Mouse (Mus musculus) heart, embryonic 15.5 days (tissue): ENCODE data around the gene Oas1c. TPM values are rescaled to one million over a fixed set of nuclear protein-coding genes. Genes with fewer than 3 reads are reported as not detected.
A peak's percentile ranks its signal among the peaks of the same experiment; 100 is the strongest.

Experiments used
- ATAC-seq: fragments of 200-750 bp; cut with Nextera tagmentation; replicated peaks from 2 replicates; pipeline ENCODE4 v1.8.0; 2017; ENCODE audit warnings: low read depth, moderate TSS enrichment; ENCODE audit not compliant: insufficient number of reproducible peaks, insufficient read depth, low FRiP score
- H3K27ac ChIP-seq: fragments of 300-500 bp; sonication (generic); 2 replicates; pipeline ENCODE4 v1.5.1; 2015; ENCODE audit warnings: mild to moderate bottlenecking, inconsistent platforms
- H3K27me3 ChIP-seq: fragments of 300-500 bp; sonication (generic); 2 replicates; pipeline ENCODE4 v1.6.1; 2015; ENCODE audit warnings: inconsistent platforms
- H3K36me3 ChIP-seq: fragments of 300-500 bp; sonication (generic); 2 replicates; pipeline ENCODE4 v1.6.1; 2015; ENCODE audit warnings: mild to moderate bottlenecking, inconsistent platforms
- H3K4me1 ChIP-seq: fragments of 300-500 bp; sonication (generic); replicated peaks from 2 replicates; pipeline ENCODE4 v1.6.1; 2015; ENCODE audit warnings: inconsistent platforms
- H3K4me2 ChIP-seq: fragments of 300-500 bp; sonication (generic); 2 replicates; pipeline ENCODE4 v1.6.1; 2015; ENCODE audit warnings: inconsistent platforms, mild to moderate bottlenecking, moderate library complexity
- H3K4me3 ChIP-seq: fragments of 300-500 bp; sonication (generic); 2 replicates; pipeline ENCODE4 v1.5.1; 2015; ENCODE audit warnings: mild to moderate bottlenecking, inconsistent platforms
- H3K9ac ChIP-seq: fragments of 300-500 bp; sonication (generic); 2 replicates; pipeline ENCODE4 v1.6.1; 2015; ENCODE audit warnings: mild to moderate bottlenecking, inconsistent platforms
- H3K9me3 ChIP-seq: fragments of 300-500 bp; sonication (generic); replicated peaks from 2 replicates; pipeline ENCODE4 v1.6.1; 2016; ENCODE audit warnings: inconsistent platforms
- WGBS: fragments of 180-500 bp; shearing (Covaris S2); methylation state at CpG from one replicate; pipeline ENCODE4 v1.1.7; 2015; ENCODE audit warnings: mixed read lengths; 5-methylcytosine and 5-hydroxymethylcytosine counted together
- polyA plus RNA-seq: library from polyadenylated mRNA; unstranded; fragments of >200 nt; fragmentation: Nextera tagmentation; extraction: Ambion mirVana; gene quantifications from 2 replicates; pipeline ENCODE4 v1.2.1, GENCODE M21; 2015

Oas1c gene
- polyA plus RNA-seq, 1 experiment from 2014 or later: 0.73 TPM

DNA sequence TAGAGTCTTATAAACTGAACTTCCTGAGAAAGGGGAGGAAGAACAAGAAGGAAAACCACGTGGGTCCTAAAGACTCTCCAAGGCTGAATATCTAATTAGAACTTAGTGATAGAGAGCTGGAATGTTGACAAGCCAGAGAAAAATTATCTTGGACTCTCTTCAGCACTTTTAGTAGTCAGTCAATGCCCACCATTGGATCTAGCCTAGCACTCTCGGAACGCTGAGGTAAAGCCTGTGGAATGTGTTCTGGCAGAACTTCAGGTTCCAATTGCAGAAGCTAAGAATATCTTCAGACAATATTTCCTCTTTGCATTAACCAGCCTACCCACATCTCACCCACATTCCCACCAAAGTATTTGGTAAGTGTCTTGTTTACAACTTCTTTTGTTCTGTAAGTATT is 32.4 kb downstream of the Oas1c start:
- WGBS: 8% methylated on average over 3 of the region's 3 CpGs
- Histone ChIP-seq H3K27me3 (no peaks in the 10 kb centered on the region), H3K4me3 (no peak overlapping the region), H3K36me3 (no peaks in the 10 kb centered on the region), H3K4me2 (peak overlapping the region; percentile 32), H3K9ac (no peak overlapping the region), H3K4me1 (peaks cover 31% of the 10 kb centered on the region), H3K9me3 (no peaks in the 10 kb centered on the region), H3K27ac (peak overlapping the region; percentile 78)
- ATAC-seq: peak; percentile 47; the same call in 1 of the 2 replicates

DNA sequence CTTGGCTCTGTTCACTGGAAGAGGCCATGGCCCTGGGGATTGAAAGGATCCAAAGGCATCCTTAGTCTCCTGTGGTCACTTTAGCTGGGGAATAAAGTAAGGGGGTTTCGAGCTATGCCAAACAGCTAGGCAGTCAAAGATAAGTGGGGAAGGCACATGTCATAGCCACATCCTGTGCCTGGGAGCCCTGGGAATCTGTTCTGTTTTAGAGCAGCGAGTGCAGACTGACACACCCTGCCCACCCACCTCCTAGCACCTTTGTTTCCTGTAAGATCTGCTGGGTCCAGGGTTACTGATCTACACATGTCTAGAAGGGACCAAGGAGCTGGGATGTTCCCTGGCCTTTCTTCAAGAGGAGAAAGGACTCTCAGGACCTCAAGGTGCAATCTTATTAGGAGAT is 33.4 kb downstream of the Oas1c start:
- no peak overlapping the region for H3K4me3 ChIP-seq
- no peak for ATAC-seq
- H3K9me3 ChIP-seq: no peaks in the 10 kb centered on the region
- H3K27me3 ChIP-seq: no peaks in the 10 kb centered on the region
- H3K4me2 ChIP-seq: no peak overlapping the region
- H3K27ac ChIP-seq: peak overlapping the region; percentile 78; the same call in 1 of the 2 replicates
- no peak overlapping the region for H3K9ac ChIP-seq
- no peaks in the 10 kb centered on the region for H3K36me3 ChIP-seq
- peaks cover 32% of the 10 kb centered on the region for H3K4me1 ChIP-seq
- 39% methylated on average over 2 of the region's 2 CpGs for WGBS

DNA sequence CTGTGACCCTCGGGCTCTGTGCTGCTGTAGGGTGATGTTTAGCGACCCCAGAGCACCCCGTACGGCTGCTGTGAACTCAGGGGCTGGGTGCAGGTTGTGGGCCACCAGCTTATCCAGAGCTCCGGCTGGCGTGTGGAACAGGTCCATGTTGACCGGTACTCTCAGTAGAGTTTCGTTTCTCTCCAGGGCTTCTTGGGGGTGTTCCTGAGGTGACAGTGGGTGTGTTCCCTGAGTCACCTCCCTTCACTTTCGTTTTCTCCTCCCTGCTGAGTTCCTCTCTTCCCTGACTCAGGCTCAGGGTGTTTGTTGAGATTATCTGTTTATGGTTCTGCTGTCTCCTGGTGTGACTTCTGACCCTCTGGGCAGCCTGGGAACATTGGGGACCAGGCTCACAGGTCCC is 34.8 kb downstream of the Oas1c start, which contains the start of gene Oas3:
Oas3 (minus strand) TSS at position 184 of the 400 bp plus-strand sequence.
- H3K4me2 ChIP-seq: no peak within 1 kb of the TSS
- no peaks in the 10 kb centered on the region for H3K27me3 ChIP-seq
- peaks cover 32% of the 10 kb centered on the region for H3K4me1 ChIP-seq
- WGBS: 69% methylated on average over 9 of the region's 9 CpGs
- no peak within 1 kb of the TSS for H3K9ac ChIP-seq
- no peak within 1 kb of the TSS for H3K27ac ChIP-seq
- no peak within 1 kb of the TSS for H3K4me3 ChIP-seq
- no peak for ATAC-seq
- no peaks in the 10 kb centered on the region for H3K36me3 ChIP-seq
- no peaks in the 10 kb centered on the region for H3K9me3 ChIP-seq

DNA sequence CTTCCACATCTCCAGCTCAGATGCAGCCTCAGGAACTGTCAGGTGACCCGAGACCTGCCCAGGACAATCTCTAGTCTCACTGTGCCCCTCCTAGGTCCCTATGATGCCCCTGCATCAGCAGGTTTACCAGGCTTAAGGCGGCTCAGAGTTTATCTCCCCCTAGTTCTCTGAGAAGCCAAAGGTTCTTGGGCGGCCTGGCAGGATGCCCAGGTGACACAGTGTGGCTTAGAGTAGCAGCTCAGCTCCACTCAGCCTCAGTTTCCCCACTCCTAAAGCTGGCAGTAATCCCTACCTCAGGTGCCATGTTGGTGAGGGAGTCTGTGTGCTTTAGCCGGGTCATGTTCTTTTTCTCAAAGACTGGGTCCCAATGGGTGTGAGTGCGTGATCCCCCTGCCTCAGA is 35.5 kb downstream of the Oas1c start:
- no peak overlapping the region for H3K27ac ChIP-seq
- no peaks in the 10 kb centered on the region for H3K36me3 ChIP-seq
- no peaks in the 10 kb centered on the region for H3K27me3 ChIP-seq
- H3K4me2 ChIP-seq: no peak overlapping the region
- ATAC-seq: no peak
- H3K9ac ChIP-seq: no peak overlapping the region
- WGBS: 75% methylated on average over 5 of the region's 5 CpGs
- H3K9me3 ChIP-seq: no peaks in the 10 kb centered on the region
- H3K4me1 ChIP-seq: peaks cover 32% of the 10 kb centered on the region
- H3K4me3 ChIP-seq: no peak overlapping the region

DNA sequence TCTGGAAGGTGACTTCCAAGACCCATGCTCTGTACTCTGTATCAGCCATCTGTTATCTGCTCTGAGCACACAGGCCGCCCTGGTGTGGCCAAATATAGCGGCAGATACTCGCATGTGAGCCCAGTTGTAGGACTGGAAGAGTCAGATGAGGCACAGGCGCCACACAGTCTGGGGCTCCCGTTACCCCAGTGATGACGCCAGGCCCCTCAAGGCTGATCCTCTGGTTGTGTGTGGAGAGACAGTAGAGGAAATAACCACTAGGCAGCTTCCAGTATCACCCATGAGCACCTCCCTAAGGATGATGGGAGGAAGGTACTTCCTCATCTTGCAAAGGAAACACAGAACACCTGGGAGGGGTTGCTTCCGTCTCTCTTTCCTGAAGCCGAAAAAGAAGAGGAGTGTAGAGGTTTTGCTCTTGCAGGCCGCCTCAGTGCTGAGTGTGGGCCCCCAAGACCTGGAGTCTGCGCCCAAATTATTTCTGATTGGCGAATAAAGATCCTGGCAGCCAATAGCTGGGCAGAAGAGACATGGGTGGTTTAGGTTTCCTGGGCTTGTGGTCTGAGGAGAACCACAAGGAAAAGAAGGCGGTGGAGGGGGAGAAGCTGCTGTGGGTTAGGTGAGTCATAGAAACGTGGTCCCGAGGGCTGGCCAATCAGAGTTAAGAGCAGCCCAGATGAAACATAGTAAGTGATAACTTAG is 36.9 kb downstream of the Oas1c start:
- Histone ChIP-seq H3K9ac (no peak overlapping the region), H3K4me2 (0 out of 2 replicates have a peak overlapping the region, but pooled peaks have one; percentile 21), H3K27ac (peak overlapping the region; percentile 60), H3K4me1 (peaks cover 29% of the 10 kb centered on the region), H3K27me3 (no peaks in the 10 kb centered on the region), H3K9me3 (no peaks in the 10 kb centered on the region), H3K36me3 (no peaks in the 10 kb centered on the region), H3K4me3 (no peak overlapping the region)
- 50% methylated on average over 14 of the region's 14 CpGs for WGBS
- no peak for ATAC-seq

DNA sequence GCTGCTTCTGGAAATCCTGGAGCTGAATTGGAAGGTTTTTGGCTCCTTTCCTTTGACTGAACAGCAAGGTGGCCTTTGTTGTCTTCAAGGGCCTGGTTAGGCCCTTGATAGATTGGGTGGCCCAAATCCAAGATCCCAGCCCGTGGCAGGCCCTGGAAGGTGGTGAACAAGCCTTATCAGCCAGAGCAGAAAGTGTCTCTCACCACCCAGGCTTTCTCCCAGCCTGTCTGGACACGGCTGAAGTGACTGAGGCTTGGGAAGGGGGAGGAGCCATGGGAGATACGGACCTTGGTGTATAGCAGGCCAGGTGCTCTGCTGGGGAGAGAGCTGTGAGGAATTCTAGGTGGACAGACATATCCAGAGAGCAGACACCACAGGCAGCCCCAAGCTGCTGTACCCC is 42.9 kb downstream of the Oas1c start:
- H3K4me2 ChIP-seq: no peak overlapping the region
- no peak overlapping the region for H3K27ac ChIP-seq
- no peak for ATAC-seq
- H3K4me3 ChIP-seq: no peak overlapping the region
- H3K27me3 ChIP-seq: no peaks in the 10 kb centered on the region
- 34% methylated on average over 3 of the region's 3 CpGs for WGBS
- H3K4me1 ChIP-seq: no peaks in the 10 kb centered on the region
- H3K9ac ChIP-seq: no peak overlapping the region
- no peaks in the 10 kb centered on the region; the same call in 1 of the 2 replicates for H3K9me3 ChIP-seq
- no peaks in the 10 kb centered on the region for H3K36me3 ChIP-seq

DNA sequence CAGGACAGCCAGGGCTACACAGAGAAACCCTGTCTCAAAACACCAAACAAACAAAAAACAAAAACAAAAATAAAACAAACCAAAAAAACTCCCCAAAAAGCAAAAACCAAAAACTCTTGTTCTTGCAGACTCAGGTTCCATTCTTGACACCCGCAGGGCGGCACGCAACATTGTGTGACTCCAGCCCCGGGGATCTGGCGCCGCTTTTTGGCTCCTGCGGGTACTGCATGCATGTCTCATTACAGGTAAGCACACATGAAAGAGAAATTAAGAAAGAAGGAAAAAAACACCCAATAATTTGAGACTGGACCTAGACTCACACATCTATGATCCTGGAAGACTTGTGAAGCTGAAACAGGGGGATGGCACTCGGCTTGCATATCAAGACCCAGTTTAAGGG is 47.3 kb downstream of the Oas1c start:
- WGBS: 61% methylated on average over 8 of the region's 8 CpGs
- no peak overlapping the region for H3K4me3 ChIP-seq
- H3K27me3 ChIP-seq: 0 out of 2 replicates have a peak, but pooled peaks cover 4% of the 10 kb centered on the region
- H3K27ac ChIP-seq: no peak overlapping the region
- ATAC-seq: no peak
- H3K9ac ChIP-seq: no peak overlapping the region
- no peaks in the 10 kb centered on the region for H3K36me3 ChIP-seq
- no peak overlapping the region for H3K4me2 ChIP-seq
- no peaks in the 10 kb centered on the region; the same call in 1 of the 2 replicates for H3K9me3 ChIP-seq
- peaks cover 6% of the 10 kb centered on the region; the same call in 1 of the 2 replicates for H3K4me1 ChIP-seq

DNA sequence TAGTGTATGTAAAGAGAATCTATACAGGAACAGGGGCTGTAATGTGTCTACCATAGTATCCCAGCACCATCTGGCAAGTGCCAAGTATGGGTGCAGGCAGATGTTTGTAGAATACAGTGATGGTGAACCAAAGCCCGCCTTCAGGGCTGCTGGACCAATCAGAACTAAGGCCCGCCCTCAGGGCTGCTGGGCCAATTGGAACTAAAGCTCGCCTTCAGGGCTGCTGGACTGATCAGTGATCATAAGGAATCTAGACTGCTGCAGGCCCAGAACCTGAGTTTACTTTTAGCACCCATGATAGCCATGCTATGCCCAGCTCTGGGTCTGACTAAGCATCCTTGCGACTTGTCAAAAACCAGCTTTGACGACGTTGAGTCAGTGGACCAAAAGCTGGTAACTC is 50.4 kb downstream of the Oas1c start:
- ATAC-seq: 0 out of 2 replicates have a peak, but pooled peaks have one; percentile 27
- no peaks in the 10 kb centered on the region for H3K36me3 ChIP-seq
- H3K4me1 ChIP-seq: peaks cover 6% of the 10 kb centered on the region; the same call in 1 of the 2 replicates
- no peaks in the 10 kb centered on the region for H3K9me3 ChIP-seq
- WGBS: 21% methylated on average over 6 of the region's 6 CpGs
- peak overlapping the region; percentile 34; the same call in 1 of the 2 replicates for H3K27ac ChIP-seq
- H3K9ac ChIP-seq: no peak overlapping the region
- no peak overlapping the region for H3K4me3 ChIP-seq
- H3K4me2 ChIP-seq: peak overlapping the region; percentile 10; the same call in 1 of the 2 replicates
- 0 out of 2 replicates have a peak, but pooled peaks cover 4% of the 10 kb centered on the region for H3K27me3 ChIP-seq

DNA sequence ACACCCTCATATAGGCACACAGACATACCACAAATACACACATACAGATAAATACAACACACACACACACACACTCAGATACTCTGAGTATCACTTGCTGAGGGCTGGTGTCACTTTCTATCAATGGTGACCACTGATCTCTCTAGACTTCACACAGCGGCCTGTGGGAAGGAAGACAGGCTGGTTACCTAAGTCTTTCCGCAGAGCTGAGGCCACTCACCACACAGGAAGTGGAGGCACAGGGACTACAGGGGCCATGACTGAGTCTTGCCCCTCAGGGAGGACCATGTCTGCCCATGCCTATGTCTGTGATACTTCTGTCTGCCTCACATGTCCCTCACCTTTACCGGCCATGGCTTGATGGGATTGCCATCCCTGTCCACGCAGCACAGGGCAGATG is 58.1 kb downstream of the Oas1c start:
- 78% methylated on average over 4 of the region's 4 CpGs for WGBS
- H3K36me3 ChIP-seq: no peaks in the 10 kb centered on the region
- no peak for ATAC-seq

DNA sequence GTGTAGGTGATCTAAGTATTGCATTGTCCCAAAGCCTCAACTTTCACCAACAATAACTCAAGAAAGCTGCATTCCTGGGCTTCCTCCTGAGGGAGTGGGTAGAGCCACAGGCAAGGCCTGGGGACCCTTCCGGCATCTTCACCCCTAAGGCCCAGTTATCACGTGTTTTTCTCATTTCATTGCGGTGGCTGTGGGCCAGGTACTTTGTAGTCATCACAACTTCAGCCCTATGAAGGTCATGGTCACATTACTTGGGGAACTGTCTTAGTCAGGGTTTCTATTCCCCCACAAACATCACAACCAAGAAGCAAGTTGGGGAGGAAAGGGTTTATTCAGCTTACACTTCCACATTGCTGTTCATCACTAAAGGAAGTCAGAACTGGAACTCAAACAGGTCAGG is 59.5 kb downstream of the Oas1c start:
- Histone ChIP-seq H3K27me3 (no peaks in the 10 kb centered on the region), H3K36me3 (no peaks in the 10 kb centered on the region), H3K4me1 (no peaks in the 10 kb centered on the region), H3K9ac (no peak overlapping the region), H3K4me3 (no peak overlapping the region), H3K9me3 (no peaks in the 10 kb centered on the region), H3K4me2 (no peak overlapping the region), H3K27ac (no peak overlapping the region)
- ATAC-seq: no peak
- 70% methylated on average over 3 of the region's 3 CpGs for WGBS

More for the DNA sequence above, 58.1 kb downstream of the Oas1c start:
- Histone ChIP-seq H3K9me3 (no peaks in the 10 kb centered on the region), H3K27me3 (no peaks in the 10 kb centered on the region), H3K4me2 (no peak overlapping the region), H3K9ac (no peak overlapping the region), H3K4me3 (no peak overlapping the region), H3K4me1 (no peaks in the 10 kb centered on the region), H3K27ac (no peak overlapping the region)

DNA sequence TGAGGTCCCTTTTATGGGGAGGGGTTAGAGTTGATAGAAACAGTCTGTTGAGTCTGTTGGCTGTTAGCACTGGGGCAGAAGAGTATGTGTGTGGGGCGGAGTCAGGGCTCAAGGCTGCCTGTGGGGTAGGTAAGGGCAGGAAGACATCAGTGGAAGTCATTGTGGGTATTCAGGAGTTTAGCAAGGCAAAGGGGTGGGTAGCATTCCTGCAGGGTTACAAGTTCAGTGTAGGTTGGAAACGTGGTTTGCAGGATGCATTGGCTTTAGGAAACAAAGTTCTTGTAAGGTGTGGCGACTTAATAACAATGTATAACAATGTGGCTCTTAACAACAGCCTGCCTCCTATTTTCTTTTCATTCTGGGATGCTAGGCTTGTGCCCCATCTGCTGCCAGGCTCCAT is 61.1 kb downstream of the Oas1c start:
- H3K4me3 ChIP-seq: no peak overlapping the region
- H3K27ac ChIP-seq: no peak overlapping the region
- no peak overlapping the region for H3K4me2 ChIP-seq
- H3K9ac ChIP-seq: no peak overlapping the region
- no peaks in the 10 kb centered on the region for H3K4me1 ChIP-seq
- H3K9me3 ChIP-seq: no peaks in the 10 kb centered on the region
- H3K36me3 ChIP-seq: no peaks in the 10 kb centered on the region
- peaks cover 7% of the 10 kb centered on the region; the same call in 1 of the 2 replicates for H3K27me3 ChIP-seq
- ATAC-seq: no peak
- 65% methylated on average over 3 of the region's 3 CpGs for WGBS
